Mouse (Mus musculus) heart, postnatal 4 days (tissue): ENCODE results near the gene Lrrc74a. TPM values are rescaled to one million over a fixed set of nuclear protein-coding genes. Genes with fewer than 3 reads are reported as not detected.

Source experiments
- DNase-seq: peaks from one replicate; pipeline ENCODE4 v3.0.0; 2021
- total RNA-seq, 2 experiments: library from RNA; stranded (reverse); gene quantifications; 2 replicates each; pipeline ENCODE4 v1.2.3; 2021

The Lrrc74a gene
- not detected for total RNA-seq

DNA sequence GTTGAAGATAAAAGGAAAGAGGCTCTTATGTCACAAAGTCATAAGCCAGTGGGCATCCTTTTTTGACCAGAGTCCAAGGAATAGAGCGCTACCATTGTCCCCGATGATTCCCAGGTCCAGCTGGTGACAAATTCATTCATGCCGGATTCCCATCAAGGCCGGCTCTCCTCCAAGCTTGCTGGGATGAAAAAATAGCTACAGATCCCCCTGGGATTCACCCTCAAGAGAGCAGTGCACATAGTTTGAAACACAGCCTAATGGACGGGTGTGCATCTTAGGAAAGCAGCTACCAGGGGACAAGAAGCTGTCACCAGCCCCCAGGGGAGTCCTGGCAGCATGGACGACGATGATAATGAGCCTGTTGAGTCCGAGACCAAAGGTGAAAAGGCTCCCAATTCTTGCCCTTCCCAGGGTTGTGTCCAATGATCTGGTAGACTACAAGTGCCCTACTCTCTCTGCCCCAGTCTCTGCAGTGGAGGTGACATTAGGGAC is at the start of gene Lrrc74a:
Lrrc74a (plus strand) TSS at position 51 of the 492 bp plus-strand sequence.
- DNase-seq = no peak

DNA sequence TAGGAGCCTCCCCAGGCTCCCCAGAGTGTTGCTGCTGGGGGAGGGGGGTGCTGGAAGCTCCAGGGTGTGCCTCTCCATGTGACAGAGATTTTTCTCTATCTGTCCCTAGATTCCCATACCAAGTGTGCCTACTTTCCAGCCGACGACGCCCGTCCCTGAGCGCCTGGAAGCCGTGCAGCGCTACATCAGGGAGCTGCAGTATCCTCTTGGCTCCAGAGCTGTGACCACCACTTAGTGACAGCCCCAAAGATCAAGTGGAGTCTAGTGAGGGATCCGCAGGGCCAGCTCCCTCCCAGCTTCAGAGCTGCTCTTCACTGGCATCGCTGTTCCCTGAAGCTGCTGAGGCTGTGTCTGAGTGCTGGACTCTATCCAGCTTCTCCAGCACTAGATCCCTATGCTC is 48.9 kb upstream of the Lrrc74a start:
- no peak for DNase-seq

DNA sequence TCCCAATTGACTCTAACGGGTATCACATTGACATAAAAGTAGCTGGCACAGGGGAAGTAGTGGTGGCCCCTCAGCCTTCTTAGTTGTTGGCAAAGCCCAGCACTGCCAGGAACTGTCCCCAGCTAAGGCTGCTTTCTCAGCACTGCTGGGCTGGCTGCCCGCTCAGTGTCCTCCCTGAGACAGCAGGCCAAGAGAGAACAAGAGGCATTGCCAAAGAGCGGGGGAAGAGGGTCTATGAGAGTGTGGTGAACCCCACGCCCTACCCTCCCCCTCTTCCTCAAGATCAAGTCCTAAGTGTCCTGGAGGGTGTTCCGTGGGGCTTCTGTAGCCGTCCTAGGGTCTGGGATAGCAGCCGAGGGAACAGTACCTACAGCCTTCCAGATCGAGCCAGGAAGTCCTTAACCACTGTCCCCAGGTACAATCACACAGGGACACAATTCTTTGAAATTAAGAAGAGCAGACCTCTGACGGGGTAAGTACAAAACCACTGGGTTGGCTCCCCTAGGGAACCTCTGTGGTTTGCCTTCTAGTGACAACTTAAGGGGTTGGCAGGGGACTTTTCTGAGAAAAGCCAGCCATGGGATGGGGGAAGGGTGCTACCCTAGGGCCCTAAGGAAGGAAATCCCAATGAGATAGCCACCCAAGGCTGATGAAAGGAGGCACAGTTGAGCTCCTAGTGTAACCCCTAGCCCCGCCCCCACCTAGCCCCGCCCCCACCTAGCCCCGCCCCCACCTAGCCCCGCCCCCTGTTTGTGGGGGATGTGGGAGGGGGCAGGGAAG is 47.4 kb upstream of the Lrrc74a start:
- peak; percentile 30 for DNase-seq

DNA sequence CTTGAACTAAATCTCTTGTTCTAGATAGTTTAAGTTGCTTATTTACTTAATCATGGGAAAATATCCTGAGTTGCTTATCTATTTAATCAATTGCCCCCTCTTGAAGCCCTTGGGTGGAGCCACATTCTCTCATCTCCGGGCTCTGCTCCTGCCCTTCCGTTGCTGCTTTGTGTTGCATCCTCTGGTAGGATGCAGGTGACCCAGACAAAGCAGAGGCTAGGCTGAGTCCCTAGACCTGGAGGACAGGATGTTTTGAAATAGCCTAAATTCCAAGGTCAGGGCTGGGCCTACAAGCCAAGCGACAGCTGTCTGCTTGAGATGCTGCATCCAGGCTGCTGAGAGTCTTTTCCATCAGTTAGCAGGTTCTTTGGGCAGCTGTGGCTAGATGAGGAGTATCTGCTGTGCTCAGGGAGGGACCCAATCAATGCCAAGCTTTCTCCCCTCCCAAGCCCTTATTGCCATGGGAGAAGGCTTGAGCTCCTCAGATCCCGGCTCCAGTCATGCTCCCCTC is 46.7 kb upstream of the Lrrc74a start:
- DNase-seq = no peak

DNA sequence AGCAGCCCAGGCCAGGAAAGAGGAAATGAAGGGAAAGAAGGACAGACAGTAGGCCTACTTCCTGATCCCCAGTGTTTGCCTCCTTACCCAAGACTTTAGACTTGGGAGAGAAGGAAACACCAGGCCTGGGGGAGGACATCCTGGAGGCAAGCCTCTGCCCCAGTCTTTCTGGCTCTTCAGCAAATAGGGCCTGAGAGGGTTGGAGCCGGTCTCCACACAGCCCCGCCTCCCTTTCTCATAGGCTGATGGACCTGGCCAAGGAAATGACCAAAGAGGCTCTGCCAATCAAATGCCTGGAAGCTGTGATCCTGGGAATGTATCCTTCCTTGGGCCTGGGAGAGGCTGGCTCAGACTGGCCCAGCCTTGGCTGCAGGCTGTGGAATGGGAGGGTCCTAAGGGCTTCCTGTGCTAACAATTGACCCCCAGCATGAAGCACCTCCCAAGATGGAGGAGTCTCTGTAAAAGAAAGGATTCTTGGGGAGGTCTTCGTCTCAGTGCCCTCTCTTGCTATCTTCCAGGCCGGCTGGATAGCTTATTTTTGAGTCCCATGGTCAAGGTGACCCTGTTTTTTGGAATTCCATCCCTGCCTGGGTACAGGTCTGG is 46.1 kb upstream of the Lrrc74a start:
- peak; percentile 57 for DNase-seq

DNA sequence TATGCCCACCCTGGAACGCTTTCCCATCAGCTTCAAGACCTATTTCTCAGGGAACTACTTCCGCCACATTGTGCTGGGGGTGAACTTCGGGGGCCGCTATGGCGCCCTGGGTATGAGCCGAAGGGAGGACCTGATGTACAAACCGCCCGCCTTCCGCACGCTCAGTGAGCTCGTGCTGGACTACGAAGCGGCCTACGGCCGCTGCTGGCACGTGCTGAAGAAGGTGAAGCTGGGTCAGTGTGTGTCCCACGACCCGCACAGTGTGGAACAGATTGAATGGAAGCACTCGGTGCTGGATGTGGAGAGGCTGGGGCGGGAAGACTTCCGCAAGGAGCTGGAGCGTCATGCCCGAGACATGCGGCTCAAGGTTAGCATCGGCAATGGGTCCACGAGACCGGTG is 45.3 kb upstream of the Lrrc74a start:
- no peak for DNase-seq

DNA sequence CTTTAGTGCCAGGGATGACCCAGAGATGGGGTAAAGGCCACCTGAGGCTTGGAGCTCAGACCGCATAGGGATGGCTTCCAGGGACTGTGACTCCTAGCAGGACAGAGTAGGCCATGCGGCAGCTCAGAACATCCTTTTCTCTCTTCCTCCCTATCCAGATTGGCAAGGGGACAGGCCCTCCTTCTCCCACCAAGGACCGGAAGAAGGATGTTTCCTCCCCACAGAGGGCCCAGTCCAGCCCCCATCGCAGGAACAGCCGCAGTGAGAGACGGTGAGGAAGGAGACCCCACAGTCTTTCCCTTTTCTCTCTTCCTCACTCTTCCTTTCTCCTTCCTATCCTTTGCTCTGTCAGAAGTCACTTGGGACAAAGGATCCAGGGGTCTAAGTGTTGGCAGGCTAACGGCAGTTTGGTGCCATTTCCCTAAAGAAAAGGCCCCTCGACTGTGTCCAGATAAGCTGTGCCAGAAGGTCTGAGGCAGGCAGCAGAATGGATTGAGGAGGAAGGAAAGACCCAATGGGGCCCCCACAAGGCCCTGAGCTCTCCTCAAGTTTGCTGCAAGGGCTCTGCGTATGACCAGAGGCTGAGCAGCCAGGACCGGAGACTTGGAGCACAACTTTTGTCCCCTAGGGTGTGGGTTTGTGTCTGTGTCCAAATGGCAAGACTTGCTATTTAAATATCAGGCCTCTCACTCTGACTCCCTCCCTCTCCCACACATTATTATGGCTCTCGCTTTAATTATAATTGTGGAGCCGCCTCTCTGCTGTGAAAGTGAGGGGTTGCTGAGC is 43.3 kb upstream of the Lrrc74a start:
- DNase-seq = peak; percentile 53

DNA sequence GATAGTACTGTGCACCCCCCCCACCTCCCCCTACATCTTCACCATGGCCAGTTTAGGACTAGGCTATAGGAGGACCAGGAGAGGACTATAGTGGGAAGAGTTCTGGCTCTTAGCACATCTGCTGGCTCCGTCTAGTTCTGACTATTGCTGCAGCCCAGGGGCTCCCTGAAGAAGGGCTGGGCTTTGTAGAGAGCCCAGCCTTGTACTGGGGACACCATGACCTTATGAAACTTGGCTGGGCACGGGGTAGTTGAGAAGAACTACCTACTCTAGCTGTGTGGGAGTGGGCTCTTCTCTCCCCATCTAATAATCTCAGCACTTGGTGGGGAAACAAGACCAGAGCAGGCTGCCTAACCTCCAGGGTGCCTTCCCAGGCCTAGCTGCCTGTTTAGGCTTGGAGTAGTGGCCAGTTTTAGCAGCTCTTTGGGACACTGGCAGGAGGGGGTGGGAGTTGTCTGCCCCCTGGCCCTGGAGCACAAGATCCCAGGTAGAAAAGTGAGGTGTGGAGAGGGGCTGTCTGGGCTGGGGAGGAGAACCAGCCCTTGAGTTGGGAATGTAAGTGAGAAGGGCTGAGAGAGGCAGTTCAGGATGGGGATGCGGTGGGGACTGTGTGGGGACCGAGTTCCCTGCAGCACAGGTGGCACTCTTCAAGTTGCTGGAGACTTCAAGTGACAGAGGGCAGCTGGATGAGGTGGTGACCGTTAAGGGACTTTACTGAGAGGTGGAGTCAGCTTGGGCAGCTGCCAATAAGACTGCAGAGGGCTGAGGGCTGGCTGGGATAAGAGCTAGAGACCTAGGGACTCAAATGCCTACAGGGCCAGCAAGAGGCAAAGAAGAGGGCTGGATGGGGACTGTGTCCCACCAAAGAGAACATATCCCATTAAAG is 41.5 kb upstream of the Lrrc74a start:
- peak; percentile 64 for DNase-seq

DNA sequence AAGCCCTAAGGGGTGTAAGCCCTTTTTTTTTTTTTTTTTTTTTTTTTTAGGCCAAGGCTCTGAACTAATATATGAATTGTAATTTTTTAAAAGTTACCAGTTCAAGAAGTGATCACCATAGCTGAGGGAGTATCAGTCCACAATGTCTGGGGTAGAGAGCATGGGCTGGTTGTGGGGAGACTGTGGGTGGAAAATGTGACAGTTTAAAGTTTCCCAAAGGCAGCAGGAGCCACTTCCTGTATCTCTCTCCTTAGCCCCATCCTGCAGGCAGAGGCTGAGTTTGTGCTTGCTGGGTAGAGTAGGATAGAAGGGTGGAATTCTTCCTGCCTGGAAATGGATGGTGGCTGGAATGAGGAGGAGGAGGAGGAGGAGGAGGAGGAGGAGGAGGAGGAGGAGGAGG is 40.8 kb upstream of the Lrrc74a start:
- no peak for DNase-seq

DNA sequence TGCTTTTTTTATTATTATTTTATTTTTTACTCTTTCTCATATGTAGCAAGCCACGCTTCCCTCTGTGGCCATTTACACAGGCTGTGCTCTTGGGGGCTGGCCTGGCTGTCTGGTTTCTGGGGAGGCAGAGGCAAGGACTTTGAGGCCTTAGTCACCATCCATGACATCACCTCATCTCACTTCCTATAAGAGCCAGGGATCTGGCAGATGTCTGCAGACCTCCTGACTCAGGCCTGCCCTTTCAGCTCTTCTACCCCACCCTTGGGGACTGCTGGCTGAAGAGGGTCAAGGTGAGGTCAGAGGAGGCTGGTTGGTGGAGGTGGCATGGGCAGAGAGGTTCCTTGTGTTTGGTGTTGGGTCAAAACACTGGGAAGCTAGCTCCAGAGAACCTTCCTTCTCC is 39.7 kb upstream of the Lrrc74a start:
- no peak for DNase-seq

DNA sequence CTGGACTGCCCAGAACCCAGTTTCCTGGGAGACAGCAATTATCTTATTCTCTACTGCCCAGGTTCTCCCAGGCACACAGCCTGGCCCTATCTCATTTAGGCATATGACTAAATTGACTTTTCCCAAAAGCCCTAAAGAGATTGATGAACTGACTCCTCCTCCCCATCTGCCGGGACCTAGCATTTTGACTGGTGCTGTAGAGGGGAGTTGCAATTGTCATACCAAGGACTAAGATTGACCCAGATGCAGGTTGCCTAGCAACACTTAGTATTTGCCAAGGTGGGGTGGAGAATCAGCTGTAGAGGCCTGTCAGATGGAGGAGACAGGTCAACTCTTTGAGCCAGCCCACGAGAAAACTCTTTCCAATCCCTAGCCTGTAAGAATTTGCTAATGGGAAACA is 36.2 kb upstream of the Lrrc74a start:
- DNase-seq = no peak

DNA sequence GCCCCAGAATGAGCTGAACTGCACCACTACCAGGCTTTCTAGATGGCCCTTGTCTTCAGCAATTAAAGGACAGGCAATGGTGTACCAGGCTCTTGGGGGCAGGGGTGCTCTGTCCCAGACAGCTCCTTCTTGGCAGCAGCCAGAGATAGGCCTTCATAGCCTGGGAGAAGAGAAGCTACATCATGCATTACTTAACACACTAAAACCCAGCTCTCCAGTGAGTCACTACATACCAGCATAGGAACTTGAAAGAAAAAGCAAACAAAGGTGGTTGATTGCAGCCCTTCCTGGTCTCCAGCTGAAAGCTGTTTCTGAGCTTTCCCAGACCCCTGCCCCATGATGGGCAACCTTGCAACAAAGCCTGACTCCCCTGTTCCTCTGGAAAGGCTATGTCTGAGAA is 35.6 kb upstream of the Lrrc74a start:
- no peak for DNase-seq

DNA sequence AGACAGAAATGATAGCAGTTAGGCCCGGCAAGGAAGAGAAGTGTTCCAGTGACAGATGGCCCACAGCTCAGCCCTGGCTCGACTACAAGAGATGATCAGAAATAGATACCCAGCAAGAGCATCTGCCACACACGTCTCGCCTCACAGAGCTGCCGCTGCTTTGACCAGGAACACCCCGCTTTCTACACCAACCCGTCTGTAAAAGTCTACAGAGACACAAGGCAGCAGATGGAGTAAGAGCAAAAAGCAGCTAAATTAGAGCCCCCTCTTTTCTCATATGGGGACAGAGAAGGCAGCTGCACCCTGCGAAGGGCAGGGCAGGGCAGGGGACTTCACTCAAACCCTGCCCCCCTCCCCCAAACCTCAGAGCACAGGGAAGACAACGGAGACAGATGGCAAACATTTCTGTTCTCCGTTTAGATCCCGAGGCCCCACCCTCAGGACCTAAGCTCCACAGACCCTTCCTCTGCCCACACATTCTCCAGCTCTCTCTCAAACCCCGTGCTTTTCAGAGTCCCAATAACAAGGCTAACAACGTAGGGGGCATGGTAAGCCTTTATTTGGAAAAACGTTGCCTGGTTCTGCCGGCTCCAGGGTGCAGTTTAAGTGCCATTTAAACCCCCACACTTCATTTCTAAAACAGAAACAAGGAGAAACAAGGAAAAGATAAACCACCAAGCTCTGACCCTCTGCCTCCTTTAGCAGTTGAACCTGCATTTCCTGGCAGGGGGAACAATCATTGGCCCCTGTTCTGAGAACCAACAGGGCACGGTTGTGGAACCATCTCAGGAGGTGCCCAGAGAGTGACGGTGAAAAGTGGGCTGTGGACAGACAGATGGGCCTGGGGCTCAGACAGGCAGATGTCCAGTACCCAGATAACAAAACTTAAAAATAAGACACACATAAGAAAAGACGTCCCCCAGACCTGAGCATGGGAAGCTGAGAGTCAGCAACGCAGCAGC is 33.9 kb upstream of the Lrrc74a start:
- no peak for DNase-seq

DNA sequence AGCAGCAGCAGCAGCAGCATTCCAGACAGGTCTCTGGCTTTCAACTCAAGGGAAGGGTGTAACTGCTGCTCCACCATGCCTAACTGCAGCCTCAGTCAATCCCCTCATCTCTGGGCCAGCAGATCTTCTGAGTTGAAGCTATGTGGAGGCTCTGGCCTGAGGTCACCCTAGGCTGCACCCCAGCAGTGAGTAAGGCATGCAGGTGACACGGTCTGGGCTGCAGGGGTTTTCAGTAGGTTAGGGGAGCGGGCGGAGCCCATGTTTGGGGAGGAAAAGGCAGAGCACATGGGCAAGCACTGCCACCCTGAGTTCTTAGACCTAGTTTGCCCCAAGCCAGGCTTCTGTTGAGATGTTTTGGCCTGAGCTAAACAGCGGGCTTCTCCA is 33.2 kb upstream of the Lrrc74a start:
- DNase-seq = no peak

DNA sequence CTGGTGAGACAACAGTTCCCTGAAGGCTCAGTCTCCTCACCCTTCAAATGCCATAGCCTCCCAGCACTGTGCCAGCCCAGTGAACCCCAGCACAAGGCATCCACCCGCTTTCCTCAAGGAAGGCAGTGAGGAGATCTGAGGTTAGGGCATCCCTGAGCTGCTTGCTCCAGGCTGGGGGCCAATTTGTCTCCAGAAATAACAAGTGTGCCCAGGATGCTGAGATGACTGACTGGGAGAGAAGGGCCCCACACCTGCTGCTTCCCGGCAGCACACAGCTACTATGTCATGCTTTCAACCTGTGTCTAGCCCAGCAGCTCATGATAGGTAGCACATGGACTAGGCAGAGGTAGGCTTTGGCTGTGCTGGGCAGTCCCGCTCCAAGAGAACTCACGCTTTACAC is 32.7 kb upstream of the Lrrc74a start:
- DNase-seq = no peak

DNA sequence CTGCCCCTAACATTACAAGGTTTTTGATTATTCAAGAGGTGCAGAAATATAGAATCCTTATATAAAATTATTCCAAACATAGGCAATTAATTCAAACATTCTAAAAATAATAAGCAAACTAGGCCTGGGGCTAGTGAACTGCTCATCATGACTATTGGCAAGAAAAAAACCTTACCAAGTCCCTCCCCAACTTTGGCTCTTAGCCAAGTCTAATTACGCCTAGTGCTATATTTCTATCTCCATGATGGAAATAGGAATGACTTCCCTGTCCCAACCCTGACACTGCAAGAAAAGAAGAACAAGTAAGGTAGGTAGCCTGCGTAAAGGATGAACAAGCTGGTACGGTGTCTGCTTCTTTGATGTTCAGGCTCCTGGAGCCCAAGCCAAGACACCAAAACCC is 31.5 kb upstream of the Lrrc74a start:
- no peak for DNase-seq

DNA sequence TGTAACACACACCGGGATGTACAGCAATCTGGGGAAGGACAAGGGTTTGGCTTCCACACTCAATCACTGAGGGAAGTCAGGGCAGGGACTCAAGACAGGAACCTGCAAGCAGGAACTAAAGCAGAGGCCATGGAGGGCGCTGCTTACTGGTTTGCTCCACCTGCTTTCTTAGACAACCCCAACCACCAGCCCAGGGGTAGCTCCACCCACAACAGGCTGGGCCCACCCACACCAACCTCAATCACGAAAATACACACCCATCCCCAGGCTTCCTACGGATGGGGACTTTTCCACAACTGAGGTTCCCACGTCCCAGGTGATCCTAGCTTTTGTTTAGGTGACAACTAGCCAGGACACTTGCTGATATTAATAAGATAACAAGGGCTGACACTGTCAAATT is 28.3 kb upstream of the Lrrc74a start:
- no peak for DNase-seq

DNA sequence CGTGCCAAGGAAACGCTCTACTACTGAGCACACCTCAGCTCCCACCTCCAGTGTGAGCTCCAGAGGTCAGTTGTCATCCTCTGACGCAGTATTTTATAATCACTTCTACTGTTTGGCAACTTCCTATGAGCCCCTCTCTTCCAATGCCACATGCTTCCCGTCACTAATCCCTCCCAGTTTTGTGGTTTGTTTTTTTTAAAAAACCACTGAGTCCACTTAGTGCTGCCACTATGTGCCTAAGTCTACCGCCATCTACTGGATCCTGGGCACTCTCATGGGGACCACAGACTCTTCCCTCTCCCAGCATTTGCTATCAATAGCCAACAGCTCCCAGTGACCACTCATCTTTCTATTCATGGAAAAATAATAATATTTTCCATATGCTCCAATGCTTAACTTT is 20.1 kb upstream of the Lrrc74a start:
- no peak for DNase-seq

DNA sequence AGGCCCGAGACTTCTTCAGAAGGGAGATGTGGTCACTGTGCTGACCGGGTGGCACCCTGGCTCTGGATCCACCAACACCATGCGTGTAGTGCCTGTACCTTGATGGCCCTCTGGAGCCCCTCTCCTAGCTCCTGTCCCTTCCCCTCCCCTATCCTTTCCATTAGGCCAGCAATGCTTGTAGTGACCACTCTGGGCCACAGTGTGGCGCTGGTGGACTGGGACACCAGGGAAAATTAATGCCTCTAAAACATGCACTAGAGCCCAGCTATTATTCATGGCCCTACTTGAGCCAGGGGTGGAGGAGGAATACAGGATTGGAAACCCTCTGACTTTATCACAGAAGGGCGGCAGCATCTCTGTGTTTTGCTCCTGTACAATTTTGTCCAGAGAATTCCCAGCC is 18.8 kb upstream of the Lrrc74a start:
- DNase-seq = peak; percentile 87

DNA sequence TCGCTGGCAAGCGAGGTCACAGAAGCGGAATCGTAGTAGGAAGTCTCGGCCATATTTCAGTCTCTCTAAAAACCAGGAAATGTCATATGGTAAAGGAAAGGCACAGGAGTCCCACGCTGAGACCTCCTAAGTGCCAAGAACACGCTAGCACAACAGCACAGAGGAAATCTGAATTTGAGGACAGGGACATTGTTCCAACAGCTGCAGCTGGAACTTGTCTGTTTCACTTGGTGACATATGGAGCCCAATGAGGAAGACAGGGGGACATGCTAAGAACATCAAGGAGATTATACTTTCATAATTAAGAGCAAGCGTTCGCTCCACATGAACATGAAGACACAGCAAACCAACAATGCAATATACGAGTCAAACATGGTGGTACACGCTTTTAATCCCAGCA is 17.2 kb upstream of the Lrrc74a start:
- DNase-seq = no peak
